Mouse (Mus musculus) frontal cortex, adult (tissue): Measurements from ENCODE around the gene Heg1.

Experiments
- ATAC-seq: cut with Nextera tagmentation; 2 replicates; pipeline ENCODE4 v1.9.2; 2017; ENCODE audit warnings: mild to moderate bottlenecking, moderate library complexity, mixed read lengths; ENCODE audit not compliant: low TSS enrichment

Gene Heg1

DNA sequence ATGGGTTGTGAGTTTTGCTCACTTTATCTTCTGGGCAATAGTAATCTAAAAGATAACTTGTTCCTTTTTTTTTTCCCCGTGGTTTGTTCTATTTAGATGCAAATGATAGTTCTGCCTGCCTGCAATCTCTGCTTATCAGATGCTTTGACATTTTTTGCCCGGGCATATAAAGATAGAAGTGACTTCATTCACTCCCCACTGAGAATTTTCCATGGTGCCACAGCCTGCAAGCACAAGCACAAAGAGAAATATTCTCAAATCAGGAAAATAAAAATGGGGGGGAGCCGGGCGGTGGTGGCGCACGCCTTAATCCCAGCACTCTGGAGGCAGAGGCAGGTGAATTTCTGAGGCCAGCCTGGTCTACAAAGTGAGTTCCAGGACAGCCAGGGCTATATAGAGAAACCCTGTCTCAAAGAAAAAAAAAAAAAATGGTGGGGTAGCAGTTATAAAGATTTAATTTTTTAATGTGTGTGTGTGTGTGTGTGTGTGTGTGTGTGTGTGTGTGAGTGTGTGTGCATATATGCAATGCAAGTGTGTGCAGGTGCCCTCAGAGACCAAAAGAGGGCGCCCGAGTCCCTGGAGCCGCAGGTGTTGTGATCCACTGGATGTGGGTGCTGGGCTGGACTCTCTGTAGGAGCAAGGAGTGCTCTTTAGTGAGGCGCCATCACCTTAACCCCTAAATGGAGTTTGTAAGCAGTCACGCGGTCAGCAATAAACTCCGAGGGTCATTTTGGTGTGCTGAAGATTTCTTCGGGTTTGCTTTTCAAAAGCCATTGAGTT, 22.1 kb downstream of the Heg1 start:
- ATAC-seq = no peak

DNA sequence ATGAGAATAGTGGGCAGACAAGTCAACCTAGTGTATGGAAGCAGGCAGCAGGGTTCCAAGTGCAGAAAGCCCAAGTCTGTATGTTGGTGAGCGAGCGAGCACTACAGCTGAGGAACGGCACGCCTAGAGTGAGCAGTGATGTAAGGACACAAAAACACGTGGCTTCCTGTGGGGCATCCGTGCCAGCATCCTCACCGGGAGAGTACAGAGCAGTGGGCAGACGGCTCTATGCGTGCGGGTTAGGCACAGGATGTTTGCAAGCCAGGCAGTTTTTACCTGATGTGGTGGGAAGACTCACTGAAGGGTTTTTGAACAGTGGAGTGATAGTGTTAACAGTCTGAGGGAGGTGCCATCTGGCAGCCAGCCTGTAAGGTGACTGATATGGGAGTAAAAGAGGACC, 23.9 kb downstream of the Heg1 start:
- peak; percentile 73; the same call in 1 of the 2 replicates for ATAC-seq

DNA sequence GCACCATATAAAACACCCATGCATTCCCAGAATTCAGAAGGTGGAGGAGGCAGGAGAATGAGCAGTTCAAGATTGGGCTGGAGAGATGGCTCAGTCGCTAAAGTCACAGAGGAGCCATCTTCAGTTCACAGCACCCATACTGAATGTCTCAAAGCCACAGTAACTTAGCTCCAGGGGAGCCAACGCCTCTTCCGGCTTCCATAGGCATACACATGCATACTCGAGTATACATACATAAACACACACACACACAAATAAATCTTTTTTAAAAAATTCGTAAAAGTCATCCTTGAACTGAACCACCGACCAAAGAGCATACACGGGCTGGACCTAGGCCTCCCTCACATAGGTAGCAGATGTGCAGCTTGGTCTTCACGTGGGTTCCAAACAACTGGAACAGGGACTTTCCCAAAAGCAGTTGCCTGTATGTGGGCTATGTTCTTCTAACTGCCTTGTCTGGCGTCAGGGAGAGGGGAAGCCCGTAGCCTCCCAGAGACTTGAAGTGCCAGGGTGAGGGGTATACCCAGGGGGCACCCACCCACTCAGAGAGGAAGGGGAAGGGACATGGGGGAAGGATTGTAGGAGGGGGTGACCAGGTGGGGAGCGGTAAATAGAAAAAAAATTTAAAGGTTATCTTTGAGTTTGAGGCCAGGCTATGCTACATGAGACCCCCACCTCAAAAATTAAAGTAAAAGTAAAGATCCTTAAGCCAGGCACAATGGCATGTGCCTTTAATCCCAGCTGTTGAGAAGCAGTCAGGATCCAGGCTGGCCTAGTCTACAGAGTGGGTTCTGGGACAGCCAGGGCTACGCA, 24.6 kb downstream of the Heg1 start:
- ATAC-seq = no peak

DNA sequence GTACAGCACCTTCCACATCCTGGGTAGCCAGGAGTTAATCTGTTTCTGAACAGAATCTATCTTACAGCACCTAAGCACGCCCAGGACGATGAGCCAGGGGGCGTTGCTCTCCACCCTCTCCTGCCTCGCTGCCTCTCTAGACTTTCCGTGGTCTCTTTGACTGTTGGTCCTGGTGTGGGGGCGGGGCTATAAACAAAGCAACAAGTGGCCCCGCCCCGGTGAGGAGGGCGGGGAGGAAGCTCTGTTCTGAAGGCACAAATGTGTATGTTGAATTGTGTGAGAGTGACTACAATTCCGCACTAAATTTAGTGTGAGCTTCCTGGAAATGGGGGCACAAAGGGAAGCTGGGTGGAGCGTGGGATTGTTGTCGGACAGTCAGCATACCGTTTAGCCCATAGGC, 30.1 kb downstream of the Heg1 start:
- peak; percentile 80 for ATAC-seq

DNA sequence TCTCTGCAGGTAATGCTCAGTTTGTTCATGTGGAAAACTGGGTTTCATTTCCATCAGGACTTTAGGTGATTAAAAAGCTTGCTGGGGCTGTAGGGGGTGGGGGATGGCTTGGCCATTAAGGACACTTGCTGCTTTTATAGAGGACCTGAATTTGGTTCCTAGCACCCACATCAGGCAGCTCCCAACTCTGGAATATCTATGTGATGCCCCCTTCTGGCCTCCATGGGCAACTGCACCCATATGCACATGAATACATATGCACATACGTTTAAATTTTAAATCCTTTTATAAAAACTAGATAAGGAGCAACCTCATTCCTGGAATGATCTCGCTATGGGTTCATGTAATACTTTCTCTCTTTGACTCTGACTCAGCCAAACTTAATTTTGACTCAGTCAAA, 39.1 kb downstream of the Heg1 start:
- ATAC-seq = no peak

DNA sequence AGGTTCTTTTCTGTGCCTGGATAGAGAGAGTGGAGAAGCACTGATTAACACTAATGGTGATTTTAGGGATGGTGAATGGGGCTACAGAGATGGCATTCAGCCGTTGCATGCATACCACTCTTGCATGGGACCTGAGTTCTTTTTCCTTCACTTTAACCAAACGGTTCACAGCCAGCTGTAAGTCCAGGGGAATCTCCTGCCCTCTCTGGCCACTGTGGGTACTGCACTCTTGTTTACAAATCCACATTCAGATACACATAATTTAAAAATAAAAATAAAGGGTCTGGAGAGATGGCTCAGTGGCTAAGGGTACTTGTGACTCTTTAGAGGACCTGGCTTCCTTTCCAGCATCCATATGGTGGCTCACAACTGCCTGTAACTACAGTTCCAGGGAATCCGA, 39.8 kb downstream of the Heg1 start:
- ATAC-seq = no peak

DNA sequence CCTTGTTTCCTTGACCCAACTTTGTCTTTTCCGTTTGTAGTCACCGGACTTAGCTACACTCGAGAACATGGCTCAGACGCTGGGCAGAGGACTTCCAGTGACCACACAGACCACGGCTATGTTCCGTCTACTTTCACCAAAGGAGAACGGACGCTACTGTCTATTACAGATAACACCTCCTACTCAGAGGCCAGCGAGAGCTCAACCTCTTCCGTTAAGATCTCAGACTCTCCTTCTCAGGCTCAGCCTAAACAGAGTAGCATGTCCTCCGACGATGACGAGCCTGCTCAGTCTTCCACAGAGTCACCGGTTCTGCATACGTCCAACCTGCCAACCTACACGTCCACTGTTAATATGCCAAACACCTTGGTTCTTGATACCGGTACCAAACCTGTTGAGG, 42.1 kb downstream of the Heg1 start:
- no peak for ATAC-seq

DNA sequence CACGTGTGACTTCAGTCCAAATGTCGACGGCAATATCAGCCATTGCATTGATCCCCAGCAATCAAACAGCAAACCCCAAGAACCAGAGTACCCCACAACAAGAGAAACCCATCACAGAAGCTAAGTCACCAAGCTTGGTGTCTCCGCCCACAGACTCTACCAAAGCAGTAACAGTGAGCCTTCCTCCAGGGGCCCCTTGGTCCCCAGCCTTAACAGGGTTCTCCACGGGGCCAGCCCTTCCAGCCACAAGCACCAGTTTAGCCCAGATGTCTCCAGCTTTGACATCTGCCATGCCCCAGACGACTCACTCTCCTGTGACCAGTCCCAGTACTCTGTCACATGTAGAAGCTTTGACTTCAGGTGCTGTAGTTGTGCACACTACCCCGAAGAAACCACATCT, 42.7 kb downstream of the Heg1 start:
- ATAC-seq = no peak

DNA sequence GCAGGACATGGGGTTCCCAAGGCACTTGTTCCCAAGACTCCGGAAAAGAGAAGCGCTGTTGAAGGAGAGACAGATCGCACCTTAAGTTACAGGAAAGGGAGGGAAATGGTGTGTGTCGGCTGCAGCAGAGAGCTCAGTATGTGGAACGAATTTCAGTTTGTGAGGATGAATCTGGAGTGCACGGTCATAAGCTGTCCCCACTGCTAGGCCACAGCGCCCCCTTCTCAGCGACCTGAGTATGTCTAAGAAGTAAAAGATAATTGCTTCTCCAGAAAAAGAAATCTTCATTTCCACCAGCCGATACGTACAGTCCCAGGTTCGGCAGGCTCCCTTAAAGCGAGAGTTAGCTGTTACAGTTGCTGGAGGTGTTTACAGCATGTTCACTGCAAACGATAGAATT, 44.3 kb downstream of the Heg1 start:
- 0 out of 2 replicates have a peak, but pooled peaks have one; percentile 23 for ATAC-seq

DNA sequence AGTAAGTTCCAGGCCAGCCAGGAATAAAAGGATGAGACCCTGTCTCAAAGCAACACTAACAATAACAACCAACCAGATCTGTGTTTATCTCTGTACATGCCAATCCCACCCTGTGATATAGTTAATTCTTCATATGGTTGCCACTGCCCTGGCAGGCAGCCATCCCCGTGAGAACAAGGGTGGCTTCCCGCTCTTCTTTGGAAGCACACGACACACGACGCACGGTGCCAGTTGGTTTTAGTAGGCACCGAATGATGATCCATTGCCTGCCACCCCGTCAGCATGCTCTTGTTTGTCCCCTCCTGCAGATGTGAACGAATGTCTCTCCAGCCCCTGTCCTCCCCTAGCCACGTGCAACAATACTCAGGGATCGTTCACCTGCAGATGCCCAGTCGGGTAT, 47.1 kb downstream of the Heg1 start:
- ATAC-seq = no peak

DNA sequence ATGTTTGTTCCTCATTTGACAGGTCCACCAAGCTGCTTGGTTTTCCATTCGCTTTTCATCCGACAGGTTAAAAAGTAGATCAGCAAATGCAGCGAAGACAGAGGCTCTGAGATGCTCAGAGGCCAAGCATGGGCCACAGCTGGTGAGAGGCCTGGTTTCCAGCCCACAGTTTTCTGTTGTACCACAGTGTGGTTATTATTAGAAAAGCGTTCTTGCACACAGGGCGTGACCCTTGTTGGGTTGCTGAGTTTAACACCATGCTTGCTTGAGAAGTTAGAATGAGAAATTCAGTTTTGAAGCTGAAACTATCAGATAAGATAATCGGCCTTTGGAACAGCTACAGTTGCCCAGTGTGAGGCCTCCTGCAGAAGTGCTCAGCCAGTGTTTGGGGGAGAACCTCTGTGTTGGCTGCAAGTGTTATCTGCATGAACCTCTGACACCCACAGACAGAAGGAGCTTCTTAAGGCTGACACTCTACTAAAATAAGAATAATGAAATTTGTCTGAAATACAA, 48.1 kb downstream of the Heg1 start:
- no peak for ATAC-seq

DNA sequence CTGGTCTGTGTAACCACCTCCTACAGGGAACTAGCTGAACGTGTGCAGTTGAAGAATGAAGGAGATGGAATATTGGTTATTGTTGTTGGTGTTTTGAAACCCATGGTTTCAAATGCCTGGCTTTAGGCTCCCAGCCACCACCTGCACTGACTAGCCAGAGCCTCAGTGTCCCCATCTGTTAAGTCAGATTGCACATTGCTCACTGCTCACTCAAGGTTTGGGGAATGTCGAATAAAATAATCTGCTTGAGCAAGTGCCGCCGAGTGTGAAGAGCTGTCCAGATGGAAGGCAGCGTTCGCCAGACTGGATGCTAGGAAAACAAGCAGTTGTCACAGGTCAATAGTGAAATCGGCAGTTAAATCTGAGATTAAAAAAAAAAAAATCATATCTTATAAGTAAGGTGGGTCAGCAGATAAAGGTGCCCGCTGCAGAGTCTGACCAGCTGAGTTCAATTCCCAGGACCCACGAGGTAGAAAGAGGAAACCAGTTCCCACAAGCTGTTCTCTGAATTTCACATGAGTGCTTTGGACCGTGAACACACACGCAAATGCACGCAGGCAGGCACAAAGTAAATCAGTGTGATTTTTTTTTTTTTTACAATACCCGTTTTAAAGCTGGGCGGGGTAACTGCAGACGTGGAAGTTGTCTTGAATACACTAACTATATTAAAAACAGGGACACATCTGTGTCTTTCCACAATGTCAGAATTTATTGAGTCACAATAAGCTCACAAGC, 48.8 kb downstream of the Heg1 start:
- ATAC-seq = no peak

DNA sequence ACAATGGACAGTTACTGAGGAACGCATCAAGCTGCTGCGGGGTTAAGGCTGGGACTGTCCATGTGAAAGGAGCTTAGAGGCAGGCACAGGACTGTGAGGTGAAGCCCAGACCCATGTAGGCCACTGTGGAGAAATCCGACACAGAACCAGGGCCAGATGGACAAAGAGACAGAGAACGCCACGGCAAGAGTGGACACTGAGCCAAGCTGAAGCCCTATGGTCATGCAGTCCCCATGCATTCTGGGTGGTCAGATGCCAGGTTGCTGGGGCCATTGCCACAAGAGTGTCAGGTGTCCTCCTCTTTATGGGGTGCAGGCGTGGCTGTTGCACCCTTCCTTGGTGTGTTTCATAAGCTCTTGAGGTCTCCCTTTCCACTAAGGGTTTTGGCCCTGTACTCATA, 49.7 kb downstream of the Heg1 start:
- no peak for ATAC-seq

DNA sequence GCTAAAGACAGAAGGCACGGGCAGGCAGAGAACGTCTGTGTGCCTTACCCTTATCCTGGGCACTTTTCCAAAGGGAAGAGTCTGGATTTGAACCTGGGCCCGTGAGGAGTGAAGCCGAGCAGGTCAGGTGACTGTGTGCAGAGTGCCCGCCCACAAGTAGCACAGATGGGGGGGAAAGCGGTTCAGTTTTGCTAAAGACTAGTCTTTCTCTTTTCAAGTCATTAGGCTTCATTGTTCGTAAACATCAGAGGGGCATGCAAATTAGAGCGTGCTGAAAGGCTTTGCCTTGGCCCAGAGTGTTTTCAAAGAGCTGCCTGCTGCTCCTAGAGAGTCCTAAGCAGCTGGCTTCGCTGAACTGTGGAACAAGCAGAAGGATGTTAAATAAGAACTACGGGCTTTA, 50.4 kb downstream of the Heg1 start:
- peak; percentile 78 for ATAC-seq

DNA sequence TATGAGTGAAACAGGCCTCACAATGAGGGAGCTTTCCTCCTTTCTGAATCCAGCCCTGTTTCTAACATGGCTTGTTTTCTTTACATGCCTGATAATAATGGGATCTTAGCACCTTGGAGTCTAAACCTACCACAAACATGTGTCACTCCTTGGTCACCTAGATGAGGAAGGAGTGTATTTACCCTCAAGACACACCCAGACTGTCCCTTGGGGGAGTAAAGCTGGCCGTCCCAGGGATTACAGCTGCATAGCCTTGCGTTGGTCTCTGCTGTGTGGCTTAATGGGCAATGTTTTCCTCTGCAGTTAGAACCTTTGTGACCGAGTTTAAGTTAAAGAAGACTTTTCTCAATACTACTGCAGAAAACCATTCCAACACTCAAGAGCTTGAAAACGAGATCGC, 51.1 kb downstream of the Heg1 start:
- ATAC-seq = no peak

DNA sequence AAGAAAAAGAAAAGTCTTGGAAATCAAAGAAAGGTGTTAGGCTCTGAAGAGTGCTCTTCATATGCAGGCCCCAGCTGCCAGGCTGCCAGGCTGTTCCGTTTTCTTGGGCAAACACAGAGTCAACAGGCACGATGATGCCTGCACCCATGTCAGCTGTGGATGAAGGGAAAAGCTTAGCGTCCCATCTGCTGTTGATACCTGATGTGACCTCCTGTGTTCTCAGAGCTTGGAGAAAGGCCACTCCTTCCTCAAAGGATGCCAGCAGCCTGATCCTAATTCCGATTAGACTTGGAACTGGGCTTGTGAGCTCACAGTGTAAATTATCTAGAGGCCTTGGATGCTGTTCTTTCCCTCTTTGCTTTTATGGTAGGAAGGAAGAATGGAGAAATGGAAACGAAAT, 51.6 kb downstream of the Heg1 start:
- ATAC-seq = no peak

DNA sequence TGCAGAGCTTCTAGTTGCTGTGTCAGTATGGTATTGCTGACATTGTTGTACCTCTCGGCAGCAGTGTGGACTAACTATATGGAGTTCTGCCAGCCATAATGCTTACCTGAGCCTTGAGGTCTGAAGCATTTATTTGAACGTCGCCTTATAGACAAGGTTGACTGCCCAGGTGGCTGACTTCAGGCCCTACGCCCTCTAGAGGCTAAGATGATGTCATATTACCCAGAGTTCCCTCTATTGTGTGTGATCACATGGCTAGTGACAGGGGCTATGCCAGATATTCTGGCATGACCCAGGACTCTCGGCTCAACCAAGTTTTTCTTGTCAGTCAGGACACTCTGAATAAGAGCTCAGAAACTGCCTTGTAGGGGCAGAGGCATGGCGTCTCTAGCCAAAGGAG, 52.6 kb downstream of the Heg1 start:
- no peak for ATAC-seq

DNA sequence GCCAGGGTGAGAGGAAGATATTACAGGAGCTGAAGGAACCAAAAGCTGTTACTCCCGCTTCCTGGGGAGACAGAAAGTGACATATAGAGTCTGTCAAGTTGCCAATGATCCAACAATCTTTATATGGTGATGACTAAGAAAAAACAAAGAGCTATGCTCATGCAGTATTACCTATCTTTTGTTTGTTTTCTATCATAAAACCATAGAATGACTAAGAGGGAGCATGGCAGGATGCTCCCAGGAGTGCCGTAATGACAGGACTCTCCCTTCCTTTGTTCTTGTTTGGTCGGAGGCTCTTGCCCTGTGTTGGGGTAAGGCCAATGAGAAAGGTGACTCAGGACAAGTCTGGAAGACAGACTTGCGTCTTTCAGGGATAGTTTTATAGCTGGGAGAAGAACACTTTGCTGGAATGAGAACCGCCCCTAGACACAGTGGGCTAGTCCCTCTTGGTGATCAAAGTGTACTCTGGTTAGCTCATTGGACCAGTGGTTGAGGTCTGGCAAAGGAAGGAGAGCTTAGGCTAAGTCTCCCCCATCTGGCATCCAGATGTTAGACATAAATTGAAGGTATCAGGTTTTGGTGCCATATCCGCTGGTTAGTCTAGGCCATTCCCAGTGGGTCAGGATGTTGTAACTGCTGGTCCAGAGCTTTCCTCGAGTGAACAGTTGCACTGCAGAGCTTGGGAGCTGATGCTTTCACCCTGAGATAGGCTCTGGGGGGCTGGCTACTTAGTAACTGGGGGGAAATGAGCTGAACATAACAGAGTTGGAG, 55.0 kb downstream of the Heg1 start:
- no peak for ATAC-seq

DNA sequence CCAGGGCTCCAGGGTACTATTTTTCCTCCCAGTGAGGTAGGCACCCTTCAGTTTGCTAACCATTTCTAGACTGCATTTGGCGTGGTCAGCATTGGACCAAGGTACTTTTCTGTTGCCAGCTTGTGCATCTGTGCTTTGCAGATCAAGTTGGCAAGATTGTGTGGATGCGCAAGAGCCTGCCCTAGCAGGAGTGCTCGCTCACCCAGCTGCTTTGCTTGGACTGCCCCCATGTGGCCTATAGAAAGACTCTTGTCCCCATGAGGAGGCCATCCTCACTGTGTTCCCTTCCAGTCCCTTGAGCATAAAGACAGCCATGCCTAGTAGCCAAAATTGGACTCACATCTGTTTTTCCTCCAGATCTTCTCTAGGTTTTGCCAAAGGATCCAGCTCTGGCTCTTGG, 55.6 kb downstream of the Heg1 start:
- ATAC-seq = peak; percentile 95

DNA sequence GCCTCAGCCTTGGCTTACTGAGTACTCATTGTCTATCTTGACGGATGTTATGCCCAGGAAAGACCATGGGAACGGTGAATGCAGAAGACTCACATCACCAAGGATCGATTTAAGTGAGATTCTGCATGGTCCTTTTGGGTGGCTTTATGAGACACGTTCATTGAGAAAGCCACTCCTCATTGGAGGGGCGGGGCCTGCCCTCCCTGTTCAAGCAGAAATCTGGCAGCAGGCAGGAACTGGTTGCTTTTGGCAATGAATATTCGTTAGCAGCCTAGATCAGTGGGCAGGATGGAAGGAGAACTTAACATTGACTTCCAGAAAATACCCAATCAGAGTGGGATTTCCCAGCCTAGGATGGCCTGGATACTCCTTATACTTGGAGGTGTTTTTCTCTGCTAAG, 56.2 kb downstream of the Heg1 start:
- no peak for ATAC-seq

DNA sequence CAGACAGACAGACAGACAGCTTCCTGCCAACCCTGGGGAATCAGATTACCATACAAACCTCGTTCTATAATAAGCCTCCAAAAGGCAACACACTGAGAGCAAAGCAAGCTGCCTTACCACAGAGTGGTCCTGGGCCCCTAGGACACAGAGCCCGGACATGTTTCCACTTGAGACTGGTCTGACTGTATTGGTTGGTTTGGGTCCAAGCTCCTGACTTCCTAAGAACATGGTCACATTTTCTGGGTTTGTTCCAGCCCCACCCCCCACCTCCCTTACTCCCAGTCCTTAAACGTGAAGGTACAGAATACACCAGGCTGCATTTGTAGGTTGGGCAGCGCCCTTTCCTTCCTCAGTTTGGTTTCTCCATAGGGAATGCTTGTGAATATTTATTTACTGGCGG, 57.6 kb downstream of the Heg1 start:
- no peak for ATAC-seq

DNA sequence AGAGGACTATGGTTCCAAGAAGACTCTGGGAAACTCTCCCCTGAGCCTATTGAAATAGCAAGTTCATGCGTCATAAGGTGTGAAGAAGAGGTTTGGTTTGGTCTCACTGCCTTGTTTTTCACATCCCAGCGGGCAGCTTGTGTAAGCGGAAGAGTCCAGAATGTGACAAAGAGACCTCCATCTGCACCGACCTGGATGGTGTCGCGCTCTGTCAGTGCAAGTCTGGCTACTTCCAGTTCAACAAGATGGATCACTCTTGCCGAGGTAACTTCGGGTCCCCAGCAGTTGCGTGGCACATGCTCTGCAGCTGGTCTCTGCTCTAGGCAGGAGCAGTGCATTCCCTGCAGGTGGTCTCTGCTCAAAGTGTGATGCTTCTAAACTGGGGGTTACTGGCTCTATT, 58.1 kb downstream of the Heg1 start:
- ATAC-seq = no peak
